Comparison of ENCODE assay signal across 9 mouse cellular contexts in the genomic region with DNA sequence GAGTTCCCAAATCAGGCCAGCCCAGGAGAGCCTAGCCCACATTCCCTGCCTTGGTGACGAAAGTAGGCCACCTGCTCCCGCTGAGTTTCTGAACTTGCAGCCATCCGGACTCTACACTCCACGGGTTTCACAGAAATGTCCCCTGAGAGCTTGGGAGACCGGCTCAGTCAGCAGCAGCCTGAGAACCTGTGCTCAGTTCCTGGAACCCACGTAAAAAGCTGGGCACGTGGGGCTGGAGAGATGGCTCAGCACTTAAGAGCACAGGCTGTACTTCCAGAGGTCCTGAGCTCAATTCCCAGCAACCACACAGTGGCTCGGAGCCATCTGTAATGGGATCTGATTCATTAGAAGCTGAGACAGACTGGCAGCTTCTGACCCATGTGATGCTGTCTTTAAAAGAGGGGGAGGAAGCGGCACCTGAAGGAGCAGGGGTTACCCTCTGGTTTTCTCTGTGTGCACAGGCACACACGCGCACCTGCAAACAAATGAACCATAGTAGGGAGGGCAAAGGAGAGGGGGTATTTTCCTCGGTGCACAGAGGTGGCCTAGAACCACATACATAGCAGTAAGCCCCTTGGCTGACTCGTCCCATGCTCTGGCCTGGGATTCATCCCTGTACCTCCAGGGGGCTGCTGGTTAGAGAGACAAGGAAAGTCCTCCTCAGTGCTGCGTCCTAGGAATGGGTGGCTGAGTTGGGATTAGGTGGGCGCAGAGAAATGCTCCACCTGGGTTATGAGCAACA.
DNase-seq lines count a peak whose midpoint lies in the region; ATAC-seq and TF ChIP-seq lines count a peak whose summit lies in the region.
"Had no signal": no experiment of that assay in that cellular context is flagged by ENCODE, and none has a peak within 500 bp of the region (broad histone marks: within the 10 kb centered on the region; RNA-seq: fewer than 3 reads in every experiment).

No protein-coding gene starts in this region.

- no peak overlapping the region for H3K4me3 ChIP-seq in C2C12 (ENCODE audit: insufficient read depth, poor library complexity, severe bottlenecking)
- H3K4me3 ChIP-seq in liver, embryonic 11.5 days (ENCODE audit: low read depth, low read length) = no peak overlapping the region
- H3K4me3 ChIP-seq in heart, embryonic 10.5 days = no peak overlapping the region
- H3K4me3 ChIP-seq: limb, embryonic 15.5 days had no signal

- no peaks in the 10 kb centered on the region for H3K36me3 ChIP-seq in C2C12 (ENCODE audit: control insufficient read depth, insufficient read depth)
- H3K36me3 ChIP-seq in liver, embryonic 11.5 days (ENCODE audit: control insufficient read depth, insufficient read depth, low read length) = no peaks in the 10 kb centered on the region
- H3K36me3 ChIP-seq in heart, embryonic 10.5 days = peaks cover 3% of the 10 kb centered on the region; the same call in 1 of the 2 replicates

- DNase-seq in gastrocnemius, adult 8-10 months (ENCODE audit: low spot score in 2 of 2) = peak; percentile 25 to 71
- DNase-seq in gastrocnemius, postnatal 4 days (ENCODE audit: low spot score in 2 of 2) = no peak
- DNase-seq in cerebellum, adult 9-11 months = peak; percentile 73
- DNase-seq in layer of hippocampus, adult 8-10 months (ENCODE audit: low spot score in 2 of 2) = peak; percentile 24 to 48
- DNase-seq in liver, embryonic 11.5 days (ENCODE audit: low spot score) = no peak
- DNase-seq in spleen, postnatal 14 days (ENCODE audit: low spot score in 2 of 2) = no peak
- DNase-seq in heart, embryonic 10.5 days (ENCODE audit: low spot score) = no peak

- H3K4me1 ChIP-seq in liver, embryonic 11.5 days (replicated peaks; ENCODE audit: control insufficient read depth, insufficient read depth, low read length) = peaks cover 30% of the 10 kb centered on the region
- H3K4me1 ChIP-seq in heart, embryonic 10.5 days = peaks cover 32% of the 10 kb centered on the region

- no peak overlapping the region for H3K27ac ChIP-seq in liver, embryonic 11.5 days (ENCODE audit: low read depth, low read length)
- no peak overlapping the region for H3K27ac ChIP-seq in heart, embryonic 10.5 days
- H3K27ac ChIP-seq: limb, embryonic 15.5 days had no signal

- H3K9me3 ChIP-seq in liver, embryonic 11.5 days (ENCODE audit: control insufficient read depth, low read length) = no peaks in the 10 kb centered on the region
- H3K9me3 ChIP-seq in heart, embryonic 10.5 days = no peaks in the 10 kb centered on the region

- no peak for ATAC-seq in liver, embryonic 11.5 days (replicated peaks; ENCODE audit: low FRiP score)

- no peak overlapping the region for H3K9ac ChIP-seq in liver, embryonic 11.5 days (ENCODE audit: low read depth, low read length)
- H3K9ac ChIP-seq: limb, embryonic 15.5 days had no signal

- H3K4me2 ChIP-seq in liver, embryonic 11.5 days = no peak overlapping the region
- H3K4me2 ChIP-seq: limb, embryonic 15.5 days had no signal

- whole genome bisulfite sequencing in liver, embryonic 11.5 days = 75% methylated on average over 15 of the region's 15 CpGs
- WGBS in heart, embryonic 10.5 days = 77% methylated on average over 15 of the region's 15 CpGs

- no peaks in the 10 kb centered on the region for H3K27me3 ChIP-seq in C2C12 (ENCODE audit: control insufficient read depth, insufficient read depth, insufficient read length)
- H3K27me3 ChIP-seq in liver, embryonic 11.5 days (replicated peaks; ENCODE audit: control insufficient read depth, insufficient read depth, low read length) = no peaks in the 10 kb centered on the region
- peaks cover 7% of the 10 kb centered on the region; the same call in 1 of the 2 replicates for H3K27me3 ChIP-seq in heart, embryonic 10.5 days (ENCODE audit: insufficient read depth, poor library complexity, severe bottlenecking)

- no peak for TF ChIP-seq CTCF in C2C12 (IDR thresholded peaks at IDR 0.05; ENCODE audit: control insufficient read depth, insufficient read depth, insufficient read length)

- no peak overlapping the region for H3ac ChIP-seq in C2C12 (ENCODE audit: control insufficient read depth, insufficient read length, low read depth)

- no peaks in the 10 kb centered on the region for H3K79me3 ChIP-seq in C2C12 (ENCODE audit: low read depth)

- H3K79me2 ChIP-seq in C2C12 (ENCODE audit: control insufficient read depth, insufficient read depth) = peaks cover 9% of the 10 kb centered on the region

TF ChIP-seq in C2C12, 6 proteins besides CTCF, POLR2A, EP300 and RAD21:
- TF ChIP-seq MYOD1 (IDR thresholded peaks at IDR 0.05; ENCODE audit: control insufficient read depth, insufficient read length, low read depth) (no peak), MAX (IDR thresholded peaks at IDR 0.05) (no peak), CEBPB (IDR thresholded peaks at IDR 0.05; ENCODE audit: low read depth) (no peak), USF1 (IDR thresholded peaks at IDR 0.05; ENCODE audit: low read depth) (peak; percentile 32)
TF ChIP-seq in C2C12: peak in this region for 1.

Comparison
In these comparisons a context has a peak if more than half of its experiments do, and no peak if none do; other contexts are left out.
1. DNase-seq: peak in gastrocnemius, adult 8-10 months (2 of 2), cerebellum, adult 9-11 months (single experiment) and layer of hippocampus, adult 8-10 months (2 of 2); none in gastrocnemius, postnatal 4 days (0 of 2), liver, embryonic 11.5 days (single experiment), spleen, postnatal 14 days (0 of 2) and heart, embryonic 10.5 days (single experiment).